Mouse (Mus musculus): Measurements from ENCODE around the gene Cux2.

DNA sequence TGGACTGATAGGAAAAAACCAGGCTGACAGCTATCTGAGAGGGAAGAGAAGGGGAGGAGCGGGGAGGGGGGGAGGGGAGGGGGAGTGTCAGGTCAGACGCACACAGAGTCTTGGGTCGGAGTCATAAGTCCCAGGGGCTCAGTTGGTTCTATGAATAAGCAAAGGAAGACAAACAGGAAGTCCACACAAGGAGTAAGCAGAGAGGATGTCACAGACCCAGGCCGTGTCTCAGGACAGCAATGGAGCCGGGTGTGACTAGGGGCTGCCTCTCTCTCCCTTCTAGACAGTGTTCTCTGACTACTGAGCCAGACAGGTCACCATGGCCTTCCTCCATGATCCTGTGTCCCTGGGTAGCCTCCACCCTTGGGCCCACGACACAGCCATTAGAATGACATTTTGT lies 179.1 kb downstream of the Cux2 start:
- TF ChIP-seq GATA1 (IDR thresholded peaks at IDR 0.05; ENCODE audit: borderline replicate concordance, low read length) = no peak
- TF ChIP-seq FLI1 (IDR thresholded peaks at IDR 0.05; ENCODE audit: low read length) = no peak
